Comparison of ENCODE assay signal across 15 mouse cellular contexts in genomic region chrX:85112418-85112817, GRCm38 (mm10).
"Had no signal": no experiment of that assay in that cellular context is flagged by ENCODE, and none has a peak within 500 bp of the region (broad histone marks: within the 10 kb centered on the region; RNA-seq: fewer than 3 reads in every experiment).

No protein-coding gene starts in this region.

- H3K9ac ChIP-seq: kidney, embryonic 15.5 days; liver, embryonic 13.5 days; liver, postnatal 0 days; lung, embryonic 15.5 days had no signal

- H3K4me2 ChIP-seq: kidney, embryonic 15.5 days; liver, embryonic 13.5 days; lung, embryonic 15.5 days; midbrain, embryonic 11.5 days had no signal

- DNase-seq: kidney, adult 2 months; kidney, postnatal 14 days; liver, embryonic 13.5 days; liver, postnatal 0 days; lung, postnatal 14 days; right cerebral cortex, postnatal 14 days; thymus, postnatal 4 days had no signal

- ATAC-seq: liver, postnatal 0 days; midbrain, embryonic 16.5 days had no signal

- H3K4me1 ChIP-seq: kidney, embryonic 15.5 days; limb, embryonic 10.5 days; liver, embryonic 13.5 days; lung, embryonic 15.5 days; megakaryocyte, embryonic 14.5 days had no signal

- H3K27ac ChIP-seq: kidney, embryonic 15.5 days; left cerebral cortex, adult 2 months; limb, embryonic 10.5 days; liver, embryonic 13.5 days; lung, embryonic 15.5 days; macrophage had no signal

- H3K9me3 ChIP-seq: kidney, embryonic 15.5 days; limb, embryonic 10.5 days; liver, embryonic 13.5 days; lung, embryonic 15.5 days; megakaryocyte, embryonic 14.5 days had no signal

- H3K4me3 ChIP-seq: kidney, embryonic 15.5 days; left cerebral cortex, adult 2 months; limb, embryonic 10.5 days; liver, embryonic 13.5 days; lung, embryonic 15.5 days; megakaryocyte, embryonic 14.5 days had no signal

- H3K36me3 ChIP-seq: kidney, embryonic 15.5 days; limb, embryonic 10.5 days; liver, embryonic 13.5 days; lung, embryonic 15.5 days had no signal

- H3K27me3 ChIP-seq: liver, embryonic 13.5 days; lung, embryonic 15.5 days had no signal
